11 mouse cellular contexts compared by ENCODE assay signal in the genomic region with DNA sequence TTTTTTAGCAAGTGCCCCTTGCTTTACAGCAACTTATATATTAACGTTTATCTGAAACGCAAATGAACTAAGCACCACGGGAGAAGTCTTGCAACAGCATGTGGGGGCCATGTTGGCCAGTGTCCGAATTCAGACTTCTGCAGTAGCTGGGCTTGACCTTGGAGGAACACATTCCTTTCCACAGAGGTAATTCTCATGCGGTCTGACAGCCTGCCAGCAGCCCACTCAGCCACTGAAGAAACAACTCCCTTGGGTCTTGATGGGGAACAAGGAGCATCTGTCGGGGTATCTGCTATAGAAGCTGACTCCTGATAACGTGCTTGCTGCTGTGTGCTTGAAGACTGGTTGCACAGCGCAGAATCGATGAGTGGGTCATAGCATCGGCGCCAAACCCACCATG.
DNase-seq lines count a peak whose midpoint lies in the region; ATAC-seq and TF ChIP-seq lines count a peak whose summit lies in the region.
"Had no signal": no experiment of that assay in that cellular context is flagged by ENCODE, and none has a peak within 500 bp of the region (broad histone marks: within the 10 kb centered on the region; RNA-seq: fewer than 3 reads in every experiment).

No protein-coding gene starts in this region.

- no peak overlapping the region for H3K4me3 ChIP-seq in limb, embryonic 14.5 days (replicated peaks; ENCODE audit: low read length)
- H3K4me3 ChIP-seq in limb, embryonic 10.5 days: no peak overlapping the region
- no peak overlapping the region for H3K4me3 ChIP-seq in myocyte
- H3K4me3 ChIP-seq in forebrain, embryonic 12.5 days (replicated peaks): no peak overlapping the region
- H3K4me3 ChIP-seq in stomach, postnatal 0 days (ENCODE audit: low read depth, low read length): no peak overlapping the region
- H3K4me3 ChIP-seq: forebrain, embryonic 13.5 days; midbrain, embryonic 10.5 days had no signal

- no peak overlapping the region for H3ac ChIP-seq in myocyte (ENCODE audit: control insufficient read depth, insufficient read length)

- DNase-seq in limb, embryonic 14.5 days (ENCODE audit: low spot score): peak; percentile 19
- DNase-seq in limb, embryonic 10.5 days (ENCODE audit: low spot score): no peak
- DNase-seq in heart, adult 8-10 months (ENCODE audit: low spot score): peak; percentile 67
- DNase-seq in kidney, postnatal 10 days: peak; percentile 74
- no peak for DNase-seq in stomach, postnatal 0 days (ENCODE audit: low spot score)
- DNase-seq in left cerebral cortex, adult 18-20 months (ENCODE audit: low spot score in 2 of 2): no peak
- DNase-seq: adrenal gland, postnatal 25 days had no signal

- no peak for TF ChIP-seq CTCF in stomach, postnatal 0 days (IDR thresholded peaks at IDR 0.05; ENCODE audit: low read depth)

- H3K9me3 ChIP-seq in limb, embryonic 14.5 days (ENCODE audit: control insufficient read depth, low read length): 0 out of 2 replicates have a peak, but pooled peaks cover 6% of the 10 kb centered on the region
- H3K9me3 ChIP-seq in limb, embryonic 10.5 days (replicated peaks): no peaks in the 10 kb centered on the region
- no peaks in the 10 kb centered on the region for H3K9me3 ChIP-seq in forebrain, embryonic 12.5 days
- H3K9me3 ChIP-seq in stomach, postnatal 0 days (ENCODE audit: control insufficient read depth, low read length): no peaks in the 10 kb centered on the region
- H3K9me3 ChIP-seq: forebrain, embryonic 13.5 days; midbrain, embryonic 10.5 days had no signal

- H3K27me3 ChIP-seq in limb, embryonic 14.5 days (ENCODE audit: control insufficient read depth, insufficient read depth, low read length): no peaks in the 10 kb centered on the region
- H3K27me3 ChIP-seq in limb, embryonic 10.5 days (ENCODE audit: low read depth, poor library complexity, severe bottlenecking): no peaks in the 10 kb centered on the region
- H3K27me3 ChIP-seq in myocyte (ENCODE audit: control insufficient read depth, insufficient read depth, insufficient read length): no peaks in the 10 kb centered on the region
- H3K27me3 ChIP-seq in forebrain, embryonic 12.5 days: no peaks in the 10 kb centered on the region
- H3K27me3 ChIP-seq in stomach, postnatal 0 days (ENCODE audit: control insufficient read depth, insufficient read depth, low read length): no peaks in the 10 kb centered on the region
- H3K27me3 ChIP-seq: forebrain, embryonic 13.5 days had no signal

- no peak for TF ChIP-seq POLR2A in limb, embryonic 14.5 days (IDR thresholded peaks at IDR 0.05; ENCODE audit: borderline replicate concordance, extremely low read depth, insufficient read depth, insufficient read length)
- no peak for TF ChIP-seq POLR2A in myocyte (IDR thresholded peaks at IDR 0.05; ENCODE audit: insufficient read length, low read depth)

- no peak overlapping the region for H3K9ac ChIP-seq in limb, embryonic 14.5 days (ENCODE audit: low read depth, low read length, severe bottlenecking)
- no peak overlapping the region for H3K9ac ChIP-seq in forebrain, embryonic 12.5 days
- no peak overlapping the region for H3K9ac ChIP-seq in stomach, postnatal 0 days (ENCODE audit: low read length)
- H3K9ac ChIP-seq: forebrain, embryonic 13.5 days had no signal

- no peaks in the 10 kb centered on the region for H3K79me2 ChIP-seq in myocyte (ENCODE audit: control insufficient read depth, insufficient read depth)

- no peaks in the 10 kb centered on the region for H3K36me3 ChIP-seq in limb, embryonic 14.5 days (ENCODE audit: control insufficient read depth, insufficient read depth, low read length)
- H3K36me3 ChIP-seq in limb, embryonic 10.5 days: no peaks in the 10 kb centered on the region
- no peaks in the 10 kb centered on the region for H3K36me3 ChIP-seq in myocyte (ENCODE audit: control insufficient read depth, insufficient read depth)
- no peaks in the 10 kb centered on the region for H3K36me3 ChIP-seq in forebrain, embryonic 12.5 days (replicated peaks)
- H3K36me3 ChIP-seq in stomach, postnatal 0 days (ENCODE audit: control insufficient read depth, insufficient read depth, low read length): no peaks in the 10 kb centered on the region
- H3K36me3 ChIP-seq: midbrain, embryonic 10.5 days had no signal

- no peak for ATAC-seq in limb, embryonic 14.5 days (ENCODE audit: low FRiP score, low read depth)
- no peak for ATAC-seq in forebrain, embryonic 12.5 days (ENCODE audit: low FRiP score)
- no peak for ATAC-seq in stomach, postnatal 0 days (ENCODE audit: low FRiP score, low TSS enrichment)
- ATAC-seq: forebrain, embryonic 13.5 days had no signal

- H3K4me1 ChIP-seq in limb, embryonic 14.5 days (ENCODE audit: control insufficient read depth, insufficient read depth, low read length): no peaks in the 10 kb centered on the region
- H3K4me1 ChIP-seq in limb, embryonic 10.5 days: no peaks in the 10 kb centered on the region
- no peaks in the 10 kb centered on the region for H3K4me1 ChIP-seq in forebrain, embryonic 12.5 days
- H3K4me1 ChIP-seq in stomach, postnatal 0 days (replicated peaks; ENCODE audit: control insufficient read depth, insufficient read depth): no peaks in the 10 kb centered on the region
- H3K4me1 ChIP-seq: forebrain, embryonic 13.5 days; midbrain, embryonic 10.5 days had no signal

- no peak overlapping the region for H3K4me2 ChIP-seq in limb, embryonic 14.5 days (replicated peaks; ENCODE audit: low read depth, low read length, severe bottlenecking)
- peak overlapping the region; percentile 79 for H3K4me2 ChIP-seq in myocyte (ENCODE audit: low read depth)
- no peak overlapping the region for H3K4me2 ChIP-seq in forebrain, embryonic 12.5 days
- H3K4me2 ChIP-seq in stomach, postnatal 0 days (replicated peaks; ENCODE audit: low read depth): no peak overlapping the region
- H3K4me2 ChIP-seq: forebrain, embryonic 13.5 days had no signal

- no peak for TF ChIP-seq EP300 in stomach, postnatal 0 days (optimal IDR thresholded peaks at IDR 0.05)

- 80% methylated on average over 11 of the region's 11 CpGs for WGBS in limb, embryonic 14.5 days
- 95% methylated on average over 11 of the region's 11 CpGs for WGBS in limb, embryonic 10.5 days
- 92% methylated on average over 11 of the region's 11 CpGs for WGBS in forebrain, embryonic 12.5 days
- 64% methylated on average over 11 of the region's 11 CpGs for WGBS in stomach, postnatal 0 days

- H3K27ac ChIP-seq in limb, embryonic 14.5 days (replicated peaks; ENCODE audit: low read depth, low read length): no peak overlapping the region
- H3K27ac ChIP-seq in limb, embryonic 10.5 days: no peak overlapping the region
- no peak overlapping the region for H3K27ac ChIP-seq in forebrain, embryonic 12.5 days
- H3K27ac ChIP-seq in stomach, postnatal 0 days (replicated peaks): no peak overlapping the region
- H3K27ac ChIP-seq: forebrain, embryonic 13.5 days; midbrain, embryonic 10.5 days had no signal

TF ChIP-seq in myocyte, 11 proteins besides CTCF, POLR2A, EP300 and RAD21:
- no peak for TF ChIP-seq USF1 (IDR thresholded peaks at IDR 0.05; ENCODE audit: low read depth)
- peak; percentile 62 for TF ChIP-seq MAX (IDR thresholded peaks at IDR 0.05; ENCODE audit: low read depth)
- peak in 2 of 3 experiments; percentile 67 to 68 for TF ChIP-seq MYOD1 (IDR thresholded peaks at IDR 0.05; ENCODE audit: control insufficient read depth in 1 of 3, insufficient read length in 2 of 3, low read depth in 2 of 3)
- TF ChIP-seq SRF (IDR thresholded peaks at IDR 0.05; ENCODE audit: control insufficient read depth, insufficient read length, low read depth): no peak
- no peak for TF ChIP-seq TCF3 (IDR thresholded peaks at IDR 0.05; ENCODE audit: insufficient read length, low read depth)
- TF ChIP-seq REST (IDR thresholded peaks at IDR 0.05; ENCODE audit: insufficient read depth, insufficient read length): no peak
- peak in 2 of 3 experiments; percentile 29 to 52 for TF ChIP-seq MYOG (IDR thresholded peaks at IDR 0.05; ENCODE audit: control insufficient read depth in 1 of 3, insufficient read depth in 1 of 3, insufficient read length in 2 of 3, low read depth in 2 of 3)
- TF ChIP-seq POLR2AphosphoS2 (IDR thresholded peaks at IDR 0.05; ENCODE audit: insufficient read length, low read depth): no peak
- TF ChIP-seq TCF12 (IDR thresholded peaks at IDR 0.05; ENCODE audit: insufficient read depth, poor library complexity, severe bottlenecking): no peak
- TF ChIP-seq E2F4 (IDR thresholded peaks at IDR 0.05; ENCODE audit: insufficient read depth): no peak
- TF ChIP-seq CEBPB (IDR thresholded peaks at IDR 0.05; ENCODE audit: insufficient read depth, poor library complexity, severe bottlenecking): peak; percentile 82; the same call in 1 of the 2 replicates
TF ChIP-seq in myocyte: peak in this region for 4.

Comparison
In these comparisons a context has a peak if more than half of its experiments do, and no peak if none do; other contexts are left out.
1. DNase-seq: peak in limb, embryonic 14.5 days (single experiment), heart, adult 8-10 months (single experiment) and kidney, postnatal 10 days (single experiment); none in limb, embryonic 10.5 days (single experiment), stomach, postnatal 0 days (single experiment) and left cerebral cortex, adult 18-20 months (0 of 2).